Mouse (Mus musculus) heart, embryonic 11.5 days (tissue): ENCODE measurements around the gene Rtn4. TPM values are rescaled to one million over a fixed set of nuclear protein-coding genes. Genes with fewer than 3 reads are reported as not detected.

Experiments used
- ATAC-seq: fragments of 200-750 bp; cut with Nextera tagmentation; replicated peaks from 2 replicates; pipeline ENCODE4 v1.8.0; 2017; ENCODE audit warnings: moderate library complexity; ENCODE audit not compliant: insufficient number of reproducible peaks, low FRiP score, low TSS enrichment
- H3K27ac ChIP-seq: fragments of 300-500 bp; sonication (generic); 2 replicates; pipeline ENCODE4 v1.5.1; 2014; ENCODE audit warnings: mild to moderate bottlenecking, low read depth, low read length
- H3K27me3 ChIP-seq: fragments of 300-500 bp; sonication (generic); 2 replicates; pipeline ENCODE4 v1.6.1; 2014; ENCODE audit warnings: mild to moderate bottlenecking, low read length, mixed read lengths; ENCODE audit not compliant: control insufficient read depth, insufficient read depth
- H3K36me3 ChIP-seq: fragments of 300-500 bp; sonication (generic); 2 replicates; pipeline ENCODE4 v1.6.1; 2014; ENCODE audit warnings: mild to moderate bottlenecking, low read length, moderate library complexity, mixed read lengths; ENCODE audit not compliant: control insufficient read depth, insufficient read depth
- H3K4me1 ChIP-seq: fragments of 300-500 bp; sonication (generic); 2 replicates; pipeline ENCODE4 v1.6.1; 2014; ENCODE audit warnings: low read length; ENCODE audit not compliant: control insufficient read depth, insufficient read depth
- H3K4me2 ChIP-seq: fragments of 300-500 bp; sonication (generic); 2 replicates; pipeline ENCODE4 v1.6.1; 2014; ENCODE audit warnings: mild to moderate bottlenecking, moderate library complexity
- H3K4me3 ChIP-seq: fragments of 300-500 bp; sonication (generic); 2 replicates; pipeline ENCODE4 v1.5.1; 2014; ENCODE audit warnings: low read depth, low read length
- H3K9ac ChIP-seq: fragments of 300-500 bp; sonication (generic); 2 replicates; pipeline ENCODE4 v1.6.1; 2014; ENCODE audit warnings: mild to moderate bottlenecking, low read depth, low read length, moderate library complexity
- H3K9me3 ChIP-seq: fragments of 300-500 bp; sonication (generic); replicated peaks from 2 replicates; pipeline ENCODE4 v1.6.1; 2016; ENCODE audit warnings: low read length; ENCODE audit not compliant: control insufficient read depth
- WGBS: fragments of 180-500 bp; shearing (Covaris S2); extraction: QIAGEN DNeasy Blood & Tissue Kit; methylation state at CpG from one replicate; pipeline ENCODE4 v1.1.7; 2014; ENCODE audit not compliant: insufficient replicate concordance; 5-methylcytosine and 5-hydroxymethylcytosine counted together
- polyA plus RNA-seq: library from polyadenylated mRNA; unstranded; fragments of >200 nt; fragmentation: Nextera tagmentation; extraction: Ambion mirVana; gene quantifications from 2 replicates; pipeline ENCODE4 v1.2.1, GENCODE M21; 2014

Rtn4 gene
- polyA plus RNA-seq, 1 experiment from 2014 or later, result 48.5 TPM

DNA sequence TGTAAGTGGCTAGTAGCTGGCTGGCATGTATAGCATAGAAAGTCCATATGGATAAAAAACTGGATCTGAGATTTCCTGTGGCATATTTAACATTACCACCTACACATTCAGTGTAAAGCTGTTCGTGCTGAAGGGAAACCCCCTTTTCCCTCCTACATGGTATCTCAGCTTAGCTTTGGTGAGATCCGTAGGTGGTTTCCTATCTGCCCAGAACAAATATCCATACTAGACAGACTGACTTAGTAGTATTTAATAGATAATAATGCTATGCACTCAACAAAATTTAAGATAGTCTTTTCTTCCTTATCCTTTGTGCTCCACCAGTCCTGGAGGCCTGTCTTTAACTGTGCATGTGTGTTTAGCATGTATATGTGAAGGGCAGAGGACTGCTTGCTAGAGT lies 19.4 kb upstream of the Rtn4 start:
- Histone ChIP-seq H3K4me1 (no peaks in the 10 kb centered on the region), H3K9me3 (no peaks in the 10 kb centered on the region), H3K36me3 (no peaks in the 10 kb centered on the region), H3K9ac (no peak overlapping the region), H3K4me3 (no peak overlapping the region), H3K4me2 (no peak overlapping the region), H3K27me3 (no peaks in the 10 kb centered on the region), H3K27ac (no peak overlapping the region)
- ATAC-seq, result no peak
- 72% methylated on average over 2 of the region's 2 CpGs for WGBS

DNA sequence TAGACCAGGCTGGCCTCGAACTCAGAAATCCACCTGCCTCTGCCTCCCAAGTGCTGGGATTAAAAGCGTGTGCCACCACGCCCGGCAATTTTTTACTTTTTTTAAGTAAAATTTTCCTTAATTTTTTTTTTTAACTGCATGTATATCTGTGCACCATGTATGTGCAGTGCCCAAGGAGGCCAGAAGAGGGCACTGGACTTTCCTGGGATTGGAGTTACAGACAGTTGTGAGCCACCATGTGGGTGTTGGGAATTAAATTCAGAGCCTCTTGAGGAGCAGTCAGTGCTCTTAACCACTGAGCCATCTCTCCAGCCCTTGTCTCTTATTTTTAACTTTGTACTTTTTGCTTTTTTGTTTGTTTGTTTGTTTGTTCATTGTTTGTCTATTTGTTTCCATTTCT lies 16.0 kb upstream of the Rtn4 start:
- ATAC-seq, result no peak
- H3K9ac ChIP-seq, result no peak overlapping the region

DNA sequence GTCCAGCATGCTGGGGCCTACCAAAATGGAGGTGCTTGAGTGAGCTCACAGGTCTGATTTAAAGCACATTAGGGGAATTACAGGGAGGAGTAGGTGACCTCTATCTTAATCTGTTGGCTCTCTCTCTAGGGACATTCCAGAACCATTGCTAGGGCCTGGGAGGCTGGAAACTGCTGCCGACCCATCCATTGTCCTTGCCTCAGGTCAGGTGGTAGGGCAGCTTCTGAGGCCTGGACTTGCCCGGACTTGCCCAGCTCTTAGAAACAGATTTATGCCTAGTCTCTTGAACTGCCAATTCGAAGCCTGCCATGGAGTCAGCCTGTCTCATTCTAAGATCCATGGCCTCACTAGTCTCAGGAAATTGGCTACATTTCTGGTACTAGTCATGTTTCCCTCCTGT lies 12.8 kb upstream of the Rtn4 start:
- no peak for ATAC-seq
- 79% methylated on average over 3 of the region's 3 CpGs for WGBS
- no peaks in the 10 kb centered on the region for H3K9me3 ChIP-seq
- H3K4me2 ChIP-seq, result no peak overlapping the region
- H3K27me3 ChIP-seq, result no peaks in the 10 kb centered on the region
- H3K9ac ChIP-seq, result no peak overlapping the region
- H3K4me1 ChIP-seq, result no peaks in the 10 kb centered on the region
- H3K36me3 ChIP-seq, result no peaks in the 10 kb centered on the region
- H3K27ac ChIP-seq, result no peak overlapping the region
- no peak overlapping the region for H3K4me3 ChIP-seq

More for the DNA sequence above, 16.0 kb upstream of the Rtn4 start:
- Histone ChIP-seq H3K4me3 (no peak overlapping the region), H3K4me1 (no peaks in the 10 kb centered on the region), H3K27ac (no peak overlapping the region), H3K4me2 (no peak overlapping the region), H3K9me3 (no peaks in the 10 kb centered on the region), H3K36me3 (no peaks in the 10 kb centered on the region), H3K27me3 (no peaks in the 10 kb centered on the region)
- 82% methylated on average over 4 of the region's 4 CpGs for WGBS

DNA sequence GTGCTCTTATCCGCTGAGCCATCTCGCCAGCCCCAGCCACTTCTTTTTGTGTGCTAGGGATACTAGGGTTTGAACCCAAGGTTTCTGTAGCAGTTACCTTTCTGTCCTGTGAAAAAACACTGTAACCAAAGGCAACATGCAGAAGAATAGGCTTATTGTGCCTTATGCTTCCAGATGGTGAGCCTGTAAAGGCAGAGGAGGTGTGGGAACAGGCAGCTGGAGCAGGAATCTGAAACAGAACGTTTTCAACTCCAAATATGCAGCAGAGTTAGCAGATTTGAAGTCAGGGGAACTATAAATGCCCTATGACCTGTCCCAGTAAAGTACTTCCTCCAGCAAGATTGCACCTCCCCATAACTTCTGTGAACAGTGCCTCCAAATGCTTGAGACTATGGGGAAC lies 12.0 kb upstream of the Rtn4 start:
- no peaks in the 10 kb centered on the region for H3K36me3 ChIP-seq
- H3K4me1 ChIP-seq, result no peaks in the 10 kb centered on the region
- no peak for ATAC-seq
- 75% methylated on average over 3 of the region's 3 CpGs for WGBS
- no peak overlapping the region for H3K4me2 ChIP-seq
- no peaks in the 10 kb centered on the region for H3K27me3 ChIP-seq
- H3K9me3 ChIP-seq, result no peaks in the 10 kb centered on the region
- H3K4me3 ChIP-seq, result no peak overlapping the region
- H3K9ac ChIP-seq, result no peak overlapping the region
- no peak overlapping the region for H3K27ac ChIP-seq

DNA sequence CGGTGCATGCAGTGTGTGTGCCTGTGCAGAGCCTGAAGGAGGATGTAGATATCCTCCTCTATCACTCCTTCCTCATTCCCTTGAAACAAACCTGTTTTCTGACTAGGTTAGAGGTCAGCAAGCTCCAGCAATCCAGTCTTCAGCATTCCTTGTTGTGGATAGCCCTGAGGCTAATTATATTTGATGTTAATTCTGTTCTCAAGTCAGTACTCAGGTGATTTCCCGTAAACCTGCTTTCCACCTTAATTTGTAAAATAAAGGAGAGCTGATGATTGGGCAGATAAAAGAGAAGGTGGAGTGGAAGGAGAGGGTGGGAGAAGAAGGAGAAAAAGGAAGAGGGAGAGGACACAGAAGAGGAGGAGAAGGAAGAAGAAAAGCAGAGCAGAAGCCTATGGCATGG lies 8.5 kb upstream of the Rtn4 start:
- ATAC-seq, result no peak
- no peaks in the 10 kb centered on the region for H3K9me3 ChIP-seq
- whole genome bisulfite sequencing, result 85% methylated on average over 2 of the region's 2 CpGs
- no peak overlapping the region for H3K27ac ChIP-seq
- H3K4me3 ChIP-seq, result no peak overlapping the region
- no peaks in the 10 kb centered on the region for H3K27me3 ChIP-seq
- H3K9ac ChIP-seq, result no peak overlapping the region
- no peaks in the 10 kb centered on the region for H3K36me3 ChIP-seq
- H3K4me1 ChIP-seq, result no peaks in the 10 kb centered on the region
- no peak overlapping the region for H3K4me2 ChIP-seq

DNA sequence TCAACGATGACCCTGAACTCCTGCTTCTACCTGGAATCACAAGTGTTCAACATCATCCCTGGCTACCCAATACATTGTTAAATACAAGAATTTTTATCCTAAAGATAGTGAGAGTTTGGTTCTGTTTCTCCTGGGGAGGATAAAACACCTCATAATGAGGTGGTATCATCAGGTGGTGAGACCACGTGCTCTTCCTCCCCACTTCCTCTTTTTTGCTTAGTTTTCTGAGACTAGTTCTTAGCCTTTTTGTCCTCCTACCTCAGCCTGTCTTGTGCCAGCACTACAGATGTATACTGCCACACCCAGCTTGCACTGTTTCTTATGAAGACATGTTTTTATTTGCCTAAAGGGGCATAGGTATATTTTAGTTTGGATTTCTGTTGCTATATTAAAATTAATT lies 6.6 kb upstream of the Rtn4 start:
- no peak for ATAC-seq
- no peaks in the 10 kb centered on the region for H3K9me3 ChIP-seq
- no peak overlapping the region for H3K27ac ChIP-seq
- H3K27me3 ChIP-seq, result no peaks in the 10 kb centered on the region
- H3K36me3 ChIP-seq, result no peaks in the 10 kb centered on the region
- H3K4me3 ChIP-seq, result no peak overlapping the region
- no peaks in the 10 kb centered on the region for H3K4me1 ChIP-seq
- WGBS, result 77% methylated on average over 2 of the region's 2 CpGs
- H3K4me2 ChIP-seq, result no peak overlapping the region
- no peak overlapping the region for H3K9ac ChIP-seq

DNA sequence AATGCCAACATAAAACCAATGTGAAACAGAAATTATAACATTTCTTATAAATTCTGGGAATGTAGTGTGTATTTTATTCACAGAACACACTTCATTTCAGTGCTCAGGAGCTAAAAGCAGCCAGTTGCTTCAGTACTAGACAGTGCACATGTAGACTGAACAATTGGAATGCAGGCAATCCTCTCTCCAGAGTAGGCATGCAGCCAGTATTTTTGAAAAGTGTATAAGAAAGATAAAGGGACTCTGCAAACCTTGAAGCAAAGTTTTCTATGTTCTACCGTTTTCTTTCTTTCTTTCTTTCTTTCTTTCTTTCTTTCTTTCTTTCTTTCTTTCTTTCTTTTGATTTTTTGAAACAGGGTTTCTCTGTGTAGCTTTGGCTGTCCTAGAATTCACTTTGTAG lies 1.2 kb upstream of the Rtn4 start:
- 67% methylated on average over 1 of the region's 1 CpGs for WGBS
- Histone ChIP-seq H3K4me2 (no peak overlapping the region), H3K9ac (no peak overlapping the region)

DNA sequence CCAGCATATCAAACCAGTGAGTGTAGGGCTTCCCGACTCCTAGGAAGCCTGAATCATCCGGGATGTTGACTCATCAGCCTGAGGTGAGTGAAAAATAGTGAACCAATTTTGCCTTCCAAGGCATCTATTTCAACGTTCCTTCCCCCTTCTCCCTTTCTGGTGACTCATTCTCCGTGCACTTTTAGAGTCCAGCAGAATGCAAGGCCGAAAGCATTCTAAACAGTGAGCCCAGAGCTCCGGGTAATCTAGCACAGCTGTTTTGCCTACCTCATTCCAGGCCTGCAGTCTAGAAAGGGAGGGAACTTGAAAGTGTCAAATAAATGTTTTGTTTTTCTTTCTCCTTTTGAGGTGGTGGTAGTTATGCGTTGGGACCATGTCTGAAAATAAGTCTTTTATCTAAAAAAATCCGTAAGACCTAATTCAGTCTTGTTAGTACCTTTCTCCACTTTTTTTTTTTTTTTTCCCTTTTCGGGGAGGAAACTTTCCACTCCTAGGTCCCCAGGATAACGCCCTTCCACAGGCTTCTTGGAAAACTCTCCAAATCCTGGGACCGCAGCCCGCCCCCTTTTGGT lies 550 bp upstream of the Rtn4 start:
- H3K27me3 ChIP-seq, result no peaks in the 10 kb centered on the region
- no peaks in the 10 kb centered on the region for H3K9me3 ChIP-seq
- H3K4me1 ChIP-seq, result 0 out of 2 replicates have a peak, but pooled peaks cover 4% of the 10 kb centered on the region
- WGBS, result 11% methylated on average over 12 of the region's 12 CpGs
- no peak for ATAC-seq
- H3K9ac ChIP-seq, result no peak overlapping the region
- peak overlapping the region; percentile 55 for H3K4me2 ChIP-seq
- peak overlapping the region; percentile 6; the same call in 1 of the 2 replicates for H3K4me3 ChIP-seq
- H3K36me3 ChIP-seq, result 0 out of 2 replicates have a peak, but pooled peaks cover 3% of the 10 kb centered on the region
- H3K27ac ChIP-seq, result peak overlapping the region; percentile 50; the same call in 1 of the 2 replicates

More for the DNA sequence above, 1.2 kb upstream of the Rtn4 start:
- no peaks in the 10 kb centered on the region for H3K27me3 ChIP-seq
- H3K4me1 ChIP-seq, result no peaks in the 10 kb centered on the region
- no peaks in the 10 kb centered on the region for H3K9me3 ChIP-seq
- no peak overlapping the region for H3K27ac ChIP-seq
- H3K36me3 ChIP-seq, result no peaks in the 10 kb centered on the region
- no peak for ATAC-seq
- no peak overlapping the region for H3K4me3 ChIP-seq
